Mouse (Mus musculus) G1E (cell line): Measurements from ENCODE around the gene Chst3. TPM values are rescaled to one million over a fixed set of nuclear protein-coding genes. Genes with fewer than 3 reads are reported as not detected.

Experiments used
- ATAC-seq: 2 replicates; pipeline ENCODE4 v1.8.0; 2016; ENCODE audit warnings: mild to moderate bottlenecking; ENCODE audit not compliant: insufficient number of reproducible peaks, poor library complexity, low FRiP score, severe bottlenecking; ENCODE audit errors: extremely low read depth
- DNase-seq: peaks from one replicate; pipeline ENCODE4 v3.0.0; 2012; ENCODE audit warnings: low spot score
- H3K27me3 ChIP-seq: 2 replicates; pipeline ENCODE4 v1.6.1; 2012; ENCODE audit warnings: mild to moderate bottlenecking, low read length, inconsistent platforms; ENCODE audit not compliant: insufficient read depth
- H3K36me3 ChIP-seq: replicated peaks from 2 replicates; pipeline ENCODE3; 2012; ENCODE audit warnings: mild to moderate bottlenecking, inconsistent platforms
- H3K4me1 ChIP-seq: 2 replicates; pipeline ENCODE4 v1.6.1; 2012; ENCODE audit warnings: low read depth, low read length, inconsistent platforms, mixed read lengths; ENCODE audit not compliant: insufficient read depth
- H3K4me3 ChIP-seq: 2 replicates; pipeline ENCODE4 v1.5.1; 2012; ENCODE audit warnings: low read depth, mild to moderate bottlenecking, inconsistent platforms, low read length, moderate library complexity, mixed read lengths
- H3K9me3 ChIP-seq: replicated peaks from 2 replicates; pipeline ENCODE4 v1.6.1; 2012; ENCODE audit warnings: inconsistent platforms
- CTCF ChIP-seq: IDR thresholded peaks from 2 replicates; pipeline ENCODE4 v1.5.1; 2012; ENCODE audit warnings: low read depth, low read length, inconsistent platforms, mixed read lengths
- GATA1 ChIP-seq: IDR thresholded peaks from 2 replicates; pipeline ENCODE4 v1.6.1; 2012; ENCODE audit warnings: borderline replicate concordance, low read length, inconsistent platforms, mixed read lengths
- GATA2 ChIP-seq: IDR thresholded peaks from 2 replicates; pipeline ENCODE4 v1.6.1; 2012; ENCODE audit warnings: low read depth, low read length, inconsistent platforms, borderline replicate concordance
- POLR2AphosphoS5 ChIP-seq: IDR thresholded peaks from 2 replicates; pipeline ENCODE4 v1.6.1; 2012; ENCODE audit warnings: low read depth, low read length, inconsistent platforms; ENCODE audit not compliant: insufficient replicate concordance
- TAL1 ChIP-seq: conservative IDR thresholded peaks from 2 replicates; pipeline ENCODE4 v1.6.1; 2012; ENCODE audit warnings: low read depth, low read length, inconsistent platforms, mixed read lengths
- polyA plus RNA-seq: library from polyadenylated mRNA; stranded (reverse); fragments of >175 nt; gene quantifications from 2 replicates; pipeline ENCODE4 v1.2.3, GENCODE M21; 2012
- total RNA-seq, 2 experiments: library from RNA; stranded (forward) in 1 of 2; stranded (reverse) in 1 of 2; fragments of 200-1000 nt in 1 of 2; fragments of >200 nt in 1 of 2; fragmentation: Nextera tagmentation in 1 of 2; gene quantifications; 2 replicates each; pipeline ENCODE4 v1.2.3; 2014 to 2017

Gene Chst3
- total RNA-seq (2014; fragmentation: Nextera tagmentation) (not detected in 2 replicates), total RNA-seq (2017) (0.11 TPM in 1 of 2 replicates, not detected in the other), polyA plus RNA-seq (not detected in 2 replicates)

DNA sequence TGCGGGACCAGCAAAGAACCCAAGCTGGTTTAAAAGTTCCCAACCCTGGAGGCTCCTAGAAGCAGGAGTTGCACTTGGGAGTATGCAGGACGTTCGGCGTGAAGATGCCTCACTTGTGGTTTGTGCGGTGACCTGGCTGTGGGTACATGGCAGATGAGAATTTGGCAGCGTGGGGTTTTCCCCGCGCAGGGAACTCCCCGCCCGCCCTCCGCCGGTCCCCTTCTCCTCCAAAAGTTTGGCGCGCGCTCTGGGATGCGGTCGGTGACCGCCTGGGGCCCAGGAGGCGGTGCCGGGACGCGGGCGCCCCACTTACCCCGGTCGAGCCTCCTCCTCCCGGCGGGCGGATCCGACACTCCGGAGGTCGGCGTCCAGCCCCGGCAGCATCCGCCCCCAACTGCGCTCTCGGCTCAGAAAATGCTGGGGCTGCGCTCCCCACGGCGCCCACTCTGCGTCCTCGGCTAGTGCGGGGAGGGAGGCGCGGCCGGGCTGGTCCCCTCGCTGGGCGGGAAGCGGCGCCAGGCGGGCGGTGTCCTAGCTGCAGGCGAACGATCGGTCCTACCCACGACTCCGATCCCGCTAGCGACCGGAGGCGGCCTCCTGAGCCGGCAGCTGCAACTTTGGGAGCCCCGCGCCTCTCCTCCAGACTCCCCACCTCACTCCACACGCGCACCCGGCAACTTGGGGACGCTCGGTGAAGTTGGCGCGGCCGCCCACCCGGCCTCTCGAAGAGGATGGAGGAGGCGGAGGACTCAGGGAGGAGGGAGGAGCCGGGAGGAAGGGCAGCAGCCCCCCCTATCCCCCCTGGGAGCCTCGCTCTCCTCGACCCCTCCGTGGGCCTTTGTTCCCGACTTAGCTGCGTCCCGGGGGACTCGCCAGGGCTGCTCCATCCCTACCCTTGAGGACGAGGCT, at the start of gene Chst3:
Gene Chst3 (minus strand): TSS at position 670 of the 909 bp plus-strand sequence.
- TF ChIP-seq TAL1, result no peak
- TF ChIP-seq POLR2AphosphoS5, result no peak
- no peak for TF ChIP-seq GATA2
- no peak for TF ChIP-seq CTCF
- no peak for TF ChIP-seq GATA1
- Histone ChIP-seq H3K27me3 (no peaks in the 10 kb centered on the region), H3K36me3 (no peaks in the 10 kb centered on the region), H3K4me3 (no peak within 1 kb of the TSS), H3K9me3 (no peaks in the 10 kb centered on the region), H3K4me1 (no peaks in the 10 kb centered on the region)
- DNase-seq, result no peak
- ATAC-seq, result no peak

DNA sequence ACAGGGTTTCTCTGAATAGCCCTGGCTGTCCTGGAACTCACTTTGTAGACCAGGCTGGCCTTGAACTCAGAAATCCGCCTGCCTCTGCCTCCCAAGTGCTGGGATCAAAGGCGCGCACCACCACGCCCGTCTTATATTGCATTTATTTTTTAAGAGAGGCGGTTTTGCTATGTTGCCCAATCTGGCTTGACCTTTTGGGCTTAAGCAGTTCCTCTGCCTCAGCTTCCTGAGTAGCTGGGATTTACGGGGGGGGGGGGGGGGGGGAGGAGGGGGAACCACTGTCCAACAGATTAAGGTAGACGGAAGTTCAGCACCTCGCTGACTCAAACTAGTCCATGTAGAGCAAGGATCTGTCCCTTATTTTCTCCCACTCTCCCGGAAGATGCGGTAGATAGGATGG, 49.7 kb upstream of the Chst3 start:
- Histone ChIP-seq H3K27me3 (0 out of 2 replicates have a peak, but pooled peaks cover 4% of the 10 kb centered on the region), H3K9me3 (no peaks in the 10 kb centered on the region), H3K36me3 (no peaks in the 10 kb centered on the region), H3K4me1 (peaks cover 19% of the 10 kb centered on the region), H3K4me3 (no peak overlapping the region)
- TF ChIP-seq POLR2AphosphoS5 (no peak), GATA1 (no peak), GATA2 (no peak), CTCF (no peak)
- ATAC-seq, result no peak
- no peak for DNase-seq

DNA sequence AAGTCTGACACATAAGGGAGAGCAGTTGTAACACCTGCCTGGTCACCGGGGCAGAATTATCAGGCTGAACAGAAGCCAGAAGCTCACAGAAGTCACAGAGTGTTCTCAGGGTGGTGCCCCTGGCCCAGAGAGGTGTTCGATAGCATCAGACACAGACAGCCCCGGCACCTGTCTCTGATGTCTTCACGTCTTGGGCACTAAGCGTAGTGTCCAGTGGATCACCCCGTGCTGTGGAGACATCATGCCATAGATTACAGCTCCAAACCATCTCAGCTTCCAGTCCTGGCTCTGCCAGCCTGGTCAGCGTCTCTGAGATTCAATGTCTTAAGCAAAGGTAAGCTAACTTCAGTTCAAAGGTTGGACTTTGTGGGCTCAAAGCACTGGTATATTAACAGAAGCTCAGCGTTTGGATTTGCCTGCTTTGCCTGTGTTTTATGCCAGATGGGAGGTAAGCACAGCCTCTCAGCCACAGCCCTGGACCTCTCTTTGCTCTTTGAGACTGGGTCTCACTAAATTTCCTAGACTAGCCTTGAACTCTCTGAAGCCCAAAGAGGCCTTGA, 47.9 kb upstream of the Chst3 start:
- no peaks in the 10 kb centered on the region for H3K36me3 ChIP-seq
- no peak for ATAC-seq
- H3K4me1 ChIP-seq, result peaks cover 8% of the 10 kb centered on the region
- H3K27me3 ChIP-seq, result peaks cover 10% of the 10 kb centered on the region; the same call in 1 of the 2 replicates
- no peaks in the 10 kb centered on the region for H3K9me3 ChIP-seq
- TF ChIP-seq POLR2AphosphoS5 (no peak), GATA1 (no peak), TAL1 (no peak), CTCF (no peak), GATA2 (no peak)
- DNase-seq, result no peak
- no peak overlapping the region for H3K4me3 ChIP-seq

DNA sequence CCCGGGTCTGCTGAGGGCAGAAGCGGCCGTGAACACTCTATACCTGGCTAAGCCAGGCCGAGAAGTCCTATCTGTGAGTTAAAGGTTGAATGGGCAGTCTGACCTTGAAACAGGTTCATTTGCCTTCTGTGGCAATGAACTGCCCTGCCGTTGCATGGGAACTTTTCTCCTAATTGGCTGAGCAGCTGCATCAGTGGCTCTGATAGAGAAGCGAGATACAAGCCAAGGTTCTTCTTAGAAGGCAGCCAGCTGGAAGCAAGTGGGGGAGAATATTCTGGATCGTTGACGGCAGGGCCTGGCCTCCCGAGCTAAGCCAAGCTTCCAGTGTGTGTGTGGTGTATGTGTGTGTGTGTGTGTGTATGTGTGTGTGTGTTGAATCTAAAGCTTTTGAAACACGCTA, 46.2 kb upstream of the Chst3 start:
- Histone ChIP-seq H3K4me3 (no peak overlapping the region), H3K36me3 (no peaks in the 10 kb centered on the region), H3K27me3 (peaks cover 10% of the 10 kb centered on the region; the same call in 1 of the 2 replicates), H3K4me1 (peaks cover 5% of the 10 kb centered on the region), H3K9me3 (no peaks in the 10 kb centered on the region)
- DNase-seq, result no peak
- no peak for ATAC-seq
- TF ChIP-seq CTCF, result no peak
- no peak for TF ChIP-seq TAL1
- TF ChIP-seq GATA2, result no peak
- no peak for TF ChIP-seq POLR2AphosphoS5
- no peak for TF ChIP-seq GATA1

DNA sequence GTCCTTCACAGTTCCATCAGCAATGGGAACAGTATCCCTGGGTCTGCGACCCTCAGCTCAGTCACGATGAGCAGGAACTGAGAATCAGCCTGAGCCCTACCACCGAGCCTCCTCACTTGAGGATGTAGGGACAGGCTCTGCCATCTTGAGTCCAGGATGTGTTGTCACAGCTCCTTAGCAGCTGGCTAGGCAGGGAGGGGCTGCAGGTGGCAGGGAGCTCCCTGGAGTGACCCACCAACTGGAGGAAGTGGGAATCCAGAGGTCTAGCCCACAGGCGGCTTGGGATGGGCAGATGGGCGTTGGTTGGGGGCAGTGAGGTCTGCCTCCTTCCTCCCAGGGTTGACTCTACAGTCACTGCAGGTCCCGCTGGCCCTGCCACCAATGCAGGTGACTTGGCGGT, 44.3 kb upstream of the Chst3 start:
- no peak for ATAC-seq
- TF ChIP-seq GATA2 (no peak), TAL1 (no peak), CTCF (no peak), POLR2AphosphoS5 (no peak), GATA1 (no peak)
- H3K27me3 ChIP-seq, result peaks cover 6% of the 10 kb centered on the region; the same call in 1 of the 2 replicates

DNA sequence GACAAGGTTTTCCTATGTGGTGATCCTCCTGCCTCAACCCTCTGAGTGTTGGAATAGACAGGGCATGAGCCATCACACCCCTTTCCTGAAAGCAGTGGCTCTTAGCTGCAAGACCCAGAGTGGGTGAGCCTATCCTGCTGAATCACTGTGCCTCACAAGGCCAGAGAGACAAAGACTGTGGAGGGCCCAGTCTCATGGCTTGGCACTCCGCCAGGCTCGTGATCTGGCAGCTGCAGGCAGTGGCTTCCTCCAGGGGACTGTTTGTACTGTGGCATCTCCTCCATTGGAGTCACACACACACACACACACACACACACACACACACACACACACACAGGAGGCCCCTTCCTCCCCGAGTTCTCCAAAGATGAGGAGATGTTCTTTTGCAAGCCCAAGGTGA, 43.3 kb upstream of the Chst3 start:
- no peaks in the 10 kb centered on the region for H3K36me3 ChIP-seq
- no peak overlapping the region for H3K4me3 ChIP-seq
- no peaks in the 10 kb centered on the region for H3K4me1 ChIP-seq
- TF ChIP-seq GATA2 (no peak), CTCF (no peak), TAL1 (no peak), GATA1 (no peak), POLR2AphosphoS5 (no peak)
- peak; percentile 63 for ATAC-seq
- H3K9me3 ChIP-seq, result no peaks in the 10 kb centered on the region
- DNase-seq, result peak; percentile 39
- peaks cover 6% of the 10 kb centered on the region; the same call in 1 of the 2 replicates for H3K27me3 ChIP-seq

More for the DNA sequence above, 44.3 kb upstream of the Chst3 start:
- H3K4me1 ChIP-seq, result no peaks in the 10 kb centered on the region
- no peaks in the 10 kb centered on the region for H3K9me3 ChIP-seq
- no peak for DNase-seq
- H3K4me3 ChIP-seq, result no peak overlapping the region
- H3K36me3 ChIP-seq, result no peaks in the 10 kb centered on the region
